Mouse (Mus musculus): ENCODE measurements around the gene Myh8. TPM values are rescaled to one million over a fixed set of nuclear protein-coding genes. Genes with fewer than 3 reads are reported as not detected.

Gene Myh8
- polyA plus RNA-seq, 1 experiment = 10.4 TPM

GRCm38 (mm10) chr11:67321358-67321757 is 44.4 kb downstream of the Myh8 start, which contains the start of gene Myh13:
Myh13 (plus strand) TSS chr11:67321658.
- Histone ChIP-seq H3K27me3 (ENCODE audit: control insufficient read depth, insufficient read depth, insufficient read length) (no peaks in the 10 kb centered on the region), H3ac (ENCODE audit: control insufficient read depth, insufficient read length) (no peak within 1 kb of the TSS), H3K36me3 (ENCODE audit: control insufficient read depth, insufficient read depth) (no peaks in the 10 kb centered on the region), H3K4me3 (peak within 1 kb of the TSS; percentile 18), H3K4me2 (ENCODE audit: low read depth) (peak within 1 kb of the TSS; percentile 83), H3K79me2 (ENCODE audit: control insufficient read depth, insufficient read depth) (no peaks in the 10 kb centered on the region)
- TF ChIP-seq E2F4 (IDR thresholded peaks at IDR 0.05; ENCODE audit: insufficient read depth) (no peak), CEBPB (IDR thresholded peaks at IDR 0.05; ENCODE audit: insufficient read depth, poor library complexity, severe bottlenecking) (no peak)

GRCm38 (mm10) chr11:67326536-67326935 is 49.6 kb downstream of the Myh8 start:
- Histone ChIP-seq H3K4me2 (ENCODE audit: low read depth) (no peak overlapping the region), H3ac (ENCODE audit: control insufficient read depth, insufficient read length) (no peak overlapping the region), H3K4me3 (no peak overlapping the region), H3K36me3 (ENCODE audit: control insufficient read depth, insufficient read depth) (no peaks in the 10 kb centered on the region), H3K79me2 (ENCODE audit: control insufficient read depth, insufficient read depth) (no peaks in the 10 kb centered on the region), H3K27me3 (ENCODE audit: control insufficient read depth, insufficient read depth, insufficient read length) (no peaks in the 10 kb centered on the region)
- TF ChIP-seq MAX (IDR thresholded peaks at IDR 0.05; ENCODE audit: low read depth) = no peak

- Histone ChIP-seq H3K27me3 (ENCODE audit: control insufficient read depth, insufficient read depth, insufficient read length) (no peaks in the 10 kb centered on the region), H3K79me2 (ENCODE audit: control insufficient read depth, insufficient read depth) (no peaks in the 10 kb centered on the region)
- TF ChIP-seq POLR2AphosphoS2 (IDR thresholded peaks at IDR 0.05; ENCODE audit: insufficient read length, low read depth) (no peak), CEBPB (IDR thresholded peaks at IDR 0.05; ENCODE audit: insufficient read depth, poor library complexity, severe bottlenecking) (no peak), POLR2A (IDR thresholded peaks at IDR 0.05; ENCODE audit: insufficient read length, low read depth) (no peak), USF1 (IDR thresholded peaks at IDR 0.05; ENCODE audit: low read depth) (no peak), TCF12 (IDR thresholded peaks at IDR 0.05; ENCODE audit: insufficient read depth, poor library complexity, severe bottlenecking) (no peak), MYOG (IDR thresholded peaks at IDR 0.05; ENCODE audit: control insufficient read depth in 1 of 3, insufficient read depth in 1 of 3, insufficient read length in 2 of 3, low read depth in 2 of 3) (no peak)
These were observed 67.6 kb downstream of the Myh8 start for GRCm38 (mm10) chr11:67344556-67344955.

GRCm38 (mm10) chr11:67345186-67345855 is 68.4 kb downstream of the Myh8 start:
- Histone ChIP-seq H3K27me3 (ENCODE audit: control insufficient read depth, insufficient read depth, insufficient read length) (no peaks in the 10 kb centered on the region), H3K4me2 (ENCODE audit: low read depth) (no peak overlapping the region), H3ac (ENCODE audit: control insufficient read depth, insufficient read length) (no peak overlapping the region), H3K4me3 (no peak overlapping the region), H3K36me3 (ENCODE audit: control insufficient read depth, insufficient read depth) (no peaks in the 10 kb centered on the region), H3K79me2 (ENCODE audit: control insufficient read depth, insufficient read depth) (no peaks in the 10 kb centered on the region)
- TF ChIP-seq TCF3 (IDR thresholded peaks at IDR 0.05; ENCODE audit: insufficient read length, low read depth) (no peak), MYOG (IDR thresholded peaks at IDR 0.05; ENCODE audit: control insufficient read depth in 1 of 3, insufficient read depth in 1 of 3, insufficient read length in 2 of 3, low read depth in 2 of 3) (no peak), SRF (IDR thresholded peaks at IDR 0.05; ENCODE audit: control insufficient read depth, insufficient read length, low read depth) (no peak), REST (IDR thresholded peaks at IDR 0.05; ENCODE audit: insufficient read depth, insufficient read length) (no peak), USF1 (IDR thresholded peaks at IDR 0.05; ENCODE audit: low read depth) (no peak), TCF12 (IDR thresholded peaks at IDR 0.05; ENCODE audit: insufficient read depth, poor library complexity, severe bottlenecking) (no peak), MYOD1 (IDR thresholded peaks at IDR 0.05; ENCODE audit: control insufficient read depth in 1 of 3, insufficient read length in 2 of 3, low read depth in 2 of 3) (no peak), E2F4 (IDR thresholded peaks at IDR 0.05; ENCODE audit: insufficient read depth) (no peak), CEBPB (IDR thresholded peaks at IDR 0.05; ENCODE audit: insufficient read depth, poor library complexity, severe bottlenecking) (no peak), POLR2AphosphoS2 (IDR thresholded peaks at IDR 0.05; ENCODE audit: insufficient read length, low read depth) (no peak)

More at GRCm38 (mm10) chr11:67344556-67344955, 67.6 kb downstream of the Myh8 start:
- no peak overlapping the region for H3K4me3 ChIP-seq
- no peak overlapping the region for H3ac ChIP-seq (ENCODE audit: control insufficient read depth, insufficient read length)
- no peak overlapping the region for H3K4me2 ChIP-seq (ENCODE audit: low read depth)
- no peaks in the 10 kb centered on the region for H3K36me3 ChIP-seq (ENCODE audit: control insufficient read depth, insufficient read depth)

GRCm38 (mm10) chr11:67345856-67346236 is 68.9 kb downstream of the Myh8 start:
- H3K4me3 ChIP-seq = no peak overlapping the region
- no peak overlapping the region for H3K4me2 ChIP-seq (ENCODE audit: low read depth)
- H3K36me3 ChIP-seq (ENCODE audit: control insufficient read depth, insufficient read depth) = no peaks in the 10 kb centered on the region
- no peaks in the 10 kb centered on the region for H3K27me3 ChIP-seq (ENCODE audit: control insufficient read depth, insufficient read depth, insufficient read length)
- TF ChIP-seq MAX (IDR thresholded peaks at IDR 0.05; ENCODE audit: low read depth) (no peak), USF1 (IDR thresholded peaks at IDR 0.05; ENCODE audit: low read depth) (no peak), MYOD1 (IDR thresholded peaks at IDR 0.05; ENCODE audit: control insufficient read depth in 1 of 3, insufficient read length in 2 of 3, low read depth in 2 of 3) (no peak), TCF12 (IDR thresholded peaks at IDR 0.05; ENCODE audit: insufficient read depth, poor library complexity, severe bottlenecking) (no peak), CEBPB (IDR thresholded peaks at IDR 0.05; ENCODE audit: insufficient read depth, poor library complexity, severe bottlenecking) (no peak), POLR2A (IDR thresholded peaks at IDR 0.05; ENCODE audit: insufficient read length, low read depth) (no peak), E2F4 (IDR thresholded peaks at IDR 0.05; ENCODE audit: insufficient read depth) (no peak), POLR2AphosphoS2 (IDR thresholded peaks at IDR 0.05; ENCODE audit: insufficient read length, low read depth) (no peak), REST (IDR thresholded peaks at IDR 0.05; ENCODE audit: insufficient read depth, insufficient read length) (no peak), TCF3 (IDR thresholded peaks at IDR 0.05; ENCODE audit: insufficient read length, low read depth) (no peak), SRF (IDR thresholded peaks at IDR 0.05; ENCODE audit: control insufficient read depth, insufficient read length, low read depth) (no peak), MYOG (IDR thresholded peaks at IDR 0.05; ENCODE audit: control insufficient read depth in 1 of 3, insufficient read depth in 1 of 3, insufficient read length in 2 of 3, low read depth in 2 of 3) (no peak)
- no peak overlapping the region for H3ac ChIP-seq (ENCODE audit: control insufficient read depth, insufficient read length)
- no peaks in the 10 kb centered on the region for H3K79me2 ChIP-seq (ENCODE audit: control insufficient read depth, insufficient read depth)

Measured in myocyte (in vitro differentiated cells).